Mouse (Mus musculus): Measurements from ENCODE around the gene Ndrg3. TPM values are rescaled to one million over a fixed set of nuclear protein-coding genes. Genes with fewer than 3 reads are reported as not detected.
"Not testable (repeated sequence)": the region's sequence is repeated elsewhere in the genome, so short reads cannot be mapped to it uniquely, and the experiment has no call there.

Gene Ndrg3
- polyA plus RNA-seq, 1 experiment from 2014 or later, result 39.5 TPM

- Histone ChIP-seq H3K4me2 (no peak overlapping the region), H3K36me3 (no peaks in the 10 kb centered on the region), H3K4me3 (replicated peaks) (no peak overlapping the region), H3K9me3 (no peaks in the 10 kb centered on the region), H3K9ac (no peak overlapping the region), H3K4me1 (no peaks in the 10 kb centered on the region), H3K27me3 (replicated peaks) (no peaks in the 10 kb centered on the region), H3K27ac (no peak overlapping the region)
- no peak for ATAC-seq (ENCODE audit: insufficient read depth, low FRiP score, low read depth)
- 64% methylated on average over 15 of the region's 15 CpGs for WGBS
These were observed 97.2 kb downstream of the Ndrg3 start for GRCm38 (mm10) chr2:156894496-156895265.

GRCm38 (mm10) chr2:156892821-156893220, 99.0 kb downstream of the Ndrg3 start:
- Histone ChIP-seq H3K4me2 (no peak overlapping the region), H3K27ac (no peak overlapping the region), H3K27me3 (replicated peaks) (no peaks in the 10 kb centered on the region), H3K9ac (no peak overlapping the region), H3K4me1 (no peaks in the 10 kb centered on the region), H3K36me3 (no peaks in the 10 kb centered on the region), H3K9me3 (no peaks in the 10 kb centered on the region), H3K4me3 (replicated peaks) (no peak overlapping the region)
- ATAC-seq (ENCODE audit: insufficient read depth, low FRiP score, low read depth), result no peak
- 72% methylated on average over 6 of the region's 6 CpGs for WGBS

GRCm38 (mm10) chr2:156892240-156892639, 99.6 kb downstream of the Ndrg3 start:
- Histone ChIP-seq H3K36me3 (no peaks in the 10 kb centered on the region), H3K9me3 (no peaks in the 10 kb centered on the region), H3K4me3 (replicated peaks) (no peak overlapping the region), H3K27ac (no peak overlapping the region), H3K27me3 (replicated peaks) (no peaks in the 10 kb centered on the region), H3K4me2 (no peak overlapping the region), H3K4me1 (no peaks in the 10 kb centered on the region), H3K9ac (no peak overlapping the region)
- WGBS, result 35% methylated on average over 3 of the region's 3 CpGs
- no peak for ATAC-seq (ENCODE audit: insufficient read depth, low FRiP score, low read depth)

GRCm38 (mm10) chr2:156888490-156888889, 103.4 kb downstream of the Ndrg3 start:
- WGBS, result 74% methylated on average over 3 of the region's 3 CpGs
- no peak for ATAC-seq (ENCODE audit: insufficient read depth, low FRiP score, low read depth)

GRCm38 (mm10) chr2:156887017-156887416, 104.8 kb downstream of the Ndrg3 start, which contains the start of gene Sla2:
Gene Sla2, minus strand, starts transcription at chr2:156887192.
- no peak for ATAC-seq (ENCODE audit: insufficient read depth, low FRiP score, low read depth)
- Histone ChIP-seq H3K4me3 (replicated peaks) (no peak within 1 kb of the TSS), H3K27me3 (replicated peaks) (no peaks in the 10 kb centered on the region), H3K4me2 (no peak within 1 kb of the TSS), H3K36me3 (no peaks in the 10 kb centered on the region), H3K4me1 (no peaks in the 10 kb centered on the region), H3K27ac (no peak within 1 kb of the TSS), H3K9ac (no peak within 1 kb of the TSS), H3K9me3 (no peaks in the 10 kb centered on the region)
- WGBS, result 52% methylated on average over 6 of the region's 6 CpGs

More at GRCm38 (mm10) chr2:156888490-156888889, 103.4 kb downstream of the Ndrg3 start:
- Histone ChIP-seq H3K27ac (no peak overlapping the region), H3K4me1 (no peaks in the 10 kb centered on the region), H3K4me3 (replicated peaks) (no peak overlapping the region), H3K27me3 (replicated peaks) (no peaks in the 10 kb centered on the region), H3K9ac (no peak overlapping the region), H3K4me2 (no peak overlapping the region), H3K36me3 (no peaks in the 10 kb centered on the region), H3K9me3 (no peaks in the 10 kb centered on the region)

- Histone ChIP-seq H3K4me1 (no peaks in the 10 kb centered on the region), H3K9ac (no peak overlapping the region), H3K4me2 (no peak overlapping the region), H3K27me3 (replicated peaks) (no peaks in the 10 kb centered on the region), H3K27ac (no peak overlapping the region), H3K36me3 (no peaks in the 10 kb centered on the region), H3K9me3 (no peaks in the 10 kb centered on the region), H3K4me3 (replicated peaks) (no peak overlapping the region)
- WGBS, result 78% methylated on average over 10 of the region's 10 CpGs
- ATAC-seq (ENCODE audit: insufficient read depth, low FRiP score, low read depth), result no peak
These were observed 105.7 kb downstream of the Ndrg3 start for GRCm38 (mm10) chr2:156886084-156886631.

- not testable (repeated sequence) for H3K27ac ChIP-seq; H3K9ac ChIP-seq; H3K4me2 ChIP-seq; H3K36me3 ChIP-seq; H3K27me3 ChIP-seq (replicated peaks); H3K9me3 ChIP-seq; H3K4me3 ChIP-seq (replicated peaks); H3K4me1 ChIP-seq; ATAC-seq (ENCODE audit: insufficient read depth, low FRiP score, low read depth)
- WGBS, result 84% methylated on average over 2 of the region's 2 CpGs
These were observed 106.2 kb downstream of the Ndrg3 start for GRCm38 (mm10) chr2:156885666-156886065.

GRCm38 (mm10) chr2:156884396-156885211, 107.3 kb downstream of the Ndrg3 start:
- H3K9me3 ChIP-seq, result no peaks in the 10 kb centered on the region
- H3K4me3 ChIP-seq (replicated peaks), result no peak overlapping the region
- WGBS, result 90% methylated on average over 10 of the region's 10 CpGs
- no peak for ATAC-seq (ENCODE audit: insufficient read depth, low FRiP score, low read depth)
- no peak overlapping the region for H3K9ac ChIP-seq
- H3K4me1 ChIP-seq, result no peaks in the 10 kb centered on the region
- H3K27ac ChIP-seq, result no peak overlapping the region
- no peaks in the 10 kb centered on the region for H3K36me3 ChIP-seq
- H3K4me2 ChIP-seq, result no peak overlapping the region
- H3K27me3 ChIP-seq (replicated peaks), result no peaks in the 10 kb centered on the region

- Histone ChIP-seq H3K4me3 (replicated peaks) (no peak overlapping the region), H3K9me3 (no peaks in the 10 kb centered on the region), H3K27ac (no peak overlapping the region), H3K9ac (no peak overlapping the region), H3K27me3 (replicated peaks) (no peaks in the 10 kb centered on the region), H3K4me2 (no peak overlapping the region), H3K4me1 (no peaks in the 10 kb centered on the region), H3K36me3 (no peaks in the 10 kb centered on the region)
- peak; percentile 77; the same call in 1 of the 2 replicates for ATAC-seq (ENCODE audit: insufficient read depth, low FRiP score, low read depth)
- 30% methylated on average over 10 of the region's 10 CpGs for WGBS
These were observed 109.3 kb downstream of the Ndrg3 start for GRCm38 (mm10) chr2:156882431-156883001.

GRCm38 (mm10) chr2:156879541-156879940, 112.3 kb downstream of the Ndrg3 start:
- no peak overlapping the region for H3K4me3 ChIP-seq (replicated peaks)
- no peak overlapping the region for H3K4me2 ChIP-seq
- no peaks in the 10 kb centered on the region for H3K9me3 ChIP-seq
- no peak overlapping the region for H3K9ac ChIP-seq
- 0 out of 2 replicates have a peak, but pooled peaks cover 10% of the 10 kb centered on the region for H3K36me3 ChIP-seq
- H3K27me3 ChIP-seq (replicated peaks), result no peaks in the 10 kb centered on the region
- no peaks in the 10 kb centered on the region for H3K4me1 ChIP-seq
- H3K27ac ChIP-seq, result no peak overlapping the region
- no peak for ATAC-seq (ENCODE audit: insufficient read depth, low FRiP score, low read depth)
- WGBS, result 82% methylated on average over 3 of the region's 3 CpGs

- no peak overlapping the region for H3K4me3 ChIP-seq (replicated peaks)
- no peak overlapping the region for H3K4me2 ChIP-seq
- H3K36me3 ChIP-seq, result peaks cover 16% of the 10 kb centered on the region; the same call in 1 of the 2 replicates
- no peaks in the 10 kb centered on the region for H3K27me3 ChIP-seq (replicated peaks)
- ATAC-seq (ENCODE audit: insufficient read depth, low FRiP score, low read depth), result no peak
- WGBS, result 51% methylated on average over 9 of the region's 9 CpGs
- no peak overlapping the region for H3K9ac ChIP-seq
- no peaks in the 10 kb centered on the region for H3K9me3 ChIP-seq
- H3K4me1 ChIP-seq, result no peaks in the 10 kb centered on the region
- H3K27ac ChIP-seq, result no peak overlapping the region
These were observed 114.1 kb downstream of the Ndrg3 start for GRCm38 (mm10) chr2:156877726-156878125.

All from stomach, embryonic 15.5 days (tissue).